Mouse (Mus musculus): ENCODE data around the gene Cdk19.
A peak's percentile ranks its signal among the peaks of the same experiment; 100 is the strongest.
"Not testable (repeated sequence)": the region's sequence is repeated elsewhere in the genome, so short reads cannot be mapped to it uniquely, and the experiment has no call there.

The Cdk19 gene

DNA sequence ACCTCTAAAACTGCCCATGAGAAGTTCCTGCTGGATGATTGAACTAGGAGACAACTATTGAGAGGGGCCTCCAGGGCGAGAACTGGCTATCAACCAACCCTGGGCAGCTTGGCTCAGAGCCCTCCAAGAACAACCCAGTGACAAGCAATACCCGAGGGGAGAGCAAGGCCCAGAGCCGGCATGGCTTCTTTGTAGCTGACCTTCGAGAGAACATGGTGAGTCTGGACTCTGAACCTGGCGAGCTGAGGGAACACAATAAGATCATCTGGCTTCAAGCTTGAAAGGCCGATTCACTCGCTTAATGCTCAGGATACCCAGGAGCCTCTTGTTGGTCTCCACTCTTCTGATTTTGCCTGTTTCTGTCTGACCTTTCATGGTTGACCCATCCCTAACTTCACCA, 151.8 kb downstream of the Cdk19 start:
- no peak for DNase-seq

DNA sequence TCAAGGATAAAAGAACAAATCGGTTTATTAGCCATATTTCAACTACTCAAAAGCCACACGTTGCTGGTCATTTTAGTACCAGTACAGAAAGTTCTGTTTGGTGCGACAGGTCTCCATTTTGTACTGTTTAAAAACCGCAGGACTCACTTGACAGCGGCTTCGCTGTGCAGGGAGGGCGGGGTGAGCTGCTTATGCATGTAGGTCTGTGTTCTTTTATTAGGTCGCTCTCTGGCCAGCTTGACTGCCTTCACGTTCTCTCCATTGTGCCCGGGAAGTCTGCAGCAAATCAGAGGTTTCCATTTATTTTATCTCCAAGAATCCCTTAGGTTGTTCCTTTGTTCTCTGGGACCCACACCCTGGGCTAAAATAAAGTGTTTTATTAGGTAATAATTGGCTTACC, 152.4 kb downstream of the Cdk19 start:
- no peak for DNase-seq

DNA sequence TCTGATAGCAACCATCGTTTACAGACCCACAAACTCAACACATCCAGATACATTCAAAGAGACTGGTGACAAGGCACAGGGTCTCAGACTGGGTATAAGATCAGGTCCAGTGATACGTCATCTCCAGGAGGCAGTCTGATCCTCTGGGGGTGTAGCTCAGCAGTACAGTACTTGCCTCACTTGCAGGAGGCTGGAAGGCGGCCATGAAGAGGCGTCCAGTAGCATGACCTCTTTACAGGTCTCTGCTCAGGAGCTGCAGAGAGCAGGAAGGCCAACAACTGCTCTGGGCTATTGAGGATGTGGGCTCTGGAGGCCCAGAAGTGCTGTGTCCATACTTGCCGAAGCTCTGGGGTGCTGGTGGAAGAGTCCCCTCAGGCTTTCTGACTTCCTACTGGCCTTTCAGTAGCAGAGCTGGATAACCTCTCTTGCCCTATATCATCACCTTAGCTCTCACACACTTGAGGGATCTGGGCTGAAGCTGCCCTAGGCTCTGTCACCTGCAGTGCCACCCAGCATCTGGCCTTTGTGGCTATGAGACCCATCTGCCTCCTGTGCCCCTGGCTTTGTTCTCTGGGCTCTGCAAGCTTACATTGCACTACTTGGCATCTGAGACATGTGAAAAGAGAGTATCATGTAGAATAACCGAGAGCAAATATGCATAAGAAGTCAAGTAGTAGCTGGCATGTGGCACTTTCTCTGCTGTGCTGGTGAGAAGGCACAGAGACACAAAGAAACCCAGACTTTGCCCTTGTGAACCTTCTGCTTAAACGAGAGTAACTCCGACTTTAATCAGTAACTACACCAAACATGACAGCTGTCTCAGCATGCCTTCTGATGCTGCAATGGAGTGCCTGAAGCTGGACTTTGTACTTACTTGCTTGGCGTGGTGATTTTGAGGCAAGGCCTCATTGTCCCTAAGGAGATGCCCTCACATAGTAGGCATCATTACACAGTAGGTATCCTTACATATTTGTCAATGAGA, 155.1 kb downstream of the Cdk19 start:
- DNase-seq = peak; percentile 34

DNA sequence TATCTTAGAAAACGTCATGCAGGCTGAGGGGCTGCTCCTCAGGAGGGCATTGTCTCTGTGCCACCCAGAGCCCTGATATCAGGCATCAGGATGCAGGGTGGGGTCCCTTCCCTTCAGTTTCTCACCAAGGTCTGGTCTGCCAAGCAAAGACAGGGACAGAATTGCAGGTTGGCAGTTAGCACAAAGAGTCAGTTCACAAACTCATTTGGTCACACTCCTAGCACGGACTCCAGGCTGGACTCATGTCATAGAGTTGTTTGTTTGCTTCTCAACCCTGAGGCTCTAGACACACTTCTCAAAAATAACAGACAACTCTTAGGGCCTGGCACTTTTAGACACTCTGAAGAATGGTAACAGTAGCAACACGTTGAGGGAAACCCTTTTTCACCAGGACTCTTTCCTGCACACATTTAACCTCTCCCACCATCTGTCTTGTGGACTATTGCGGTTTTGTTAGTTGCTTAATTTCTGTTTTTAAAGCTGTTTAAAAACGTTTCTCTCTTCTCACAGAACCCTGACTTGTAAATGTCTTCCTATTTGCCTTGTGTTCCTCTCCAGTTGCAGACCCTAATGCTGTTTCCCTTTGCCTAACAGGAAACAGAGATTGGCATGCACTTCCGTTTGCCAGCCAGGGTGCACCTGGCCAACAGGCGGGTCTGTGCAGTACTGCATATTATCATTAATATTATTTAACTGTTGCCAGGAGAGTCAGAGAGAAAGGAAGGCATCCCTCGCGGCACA, 158.1 kb downstream of the Cdk19 start:
- no peak for DNase-seq

DNA sequence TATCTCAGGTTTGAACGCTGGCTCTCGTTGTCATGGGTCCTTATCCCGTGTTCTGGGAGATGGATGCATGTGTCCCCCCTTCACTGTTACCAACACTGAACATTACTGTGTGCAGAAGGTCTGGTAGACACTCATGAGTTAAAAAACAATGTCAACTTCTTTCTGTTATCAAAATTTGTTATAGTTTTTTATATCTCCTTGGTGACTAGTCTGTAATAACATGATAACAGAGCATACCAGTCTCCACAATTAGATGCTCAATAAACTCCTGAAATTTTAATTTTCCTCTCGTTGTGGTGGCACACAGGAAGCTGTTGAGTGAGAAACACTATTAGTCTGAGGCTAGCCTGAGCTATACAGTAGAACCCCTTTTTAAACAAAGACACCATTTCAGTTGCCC, 159.1 kb downstream of the Cdk19 start:
- DNase-seq = no peak

DNA sequence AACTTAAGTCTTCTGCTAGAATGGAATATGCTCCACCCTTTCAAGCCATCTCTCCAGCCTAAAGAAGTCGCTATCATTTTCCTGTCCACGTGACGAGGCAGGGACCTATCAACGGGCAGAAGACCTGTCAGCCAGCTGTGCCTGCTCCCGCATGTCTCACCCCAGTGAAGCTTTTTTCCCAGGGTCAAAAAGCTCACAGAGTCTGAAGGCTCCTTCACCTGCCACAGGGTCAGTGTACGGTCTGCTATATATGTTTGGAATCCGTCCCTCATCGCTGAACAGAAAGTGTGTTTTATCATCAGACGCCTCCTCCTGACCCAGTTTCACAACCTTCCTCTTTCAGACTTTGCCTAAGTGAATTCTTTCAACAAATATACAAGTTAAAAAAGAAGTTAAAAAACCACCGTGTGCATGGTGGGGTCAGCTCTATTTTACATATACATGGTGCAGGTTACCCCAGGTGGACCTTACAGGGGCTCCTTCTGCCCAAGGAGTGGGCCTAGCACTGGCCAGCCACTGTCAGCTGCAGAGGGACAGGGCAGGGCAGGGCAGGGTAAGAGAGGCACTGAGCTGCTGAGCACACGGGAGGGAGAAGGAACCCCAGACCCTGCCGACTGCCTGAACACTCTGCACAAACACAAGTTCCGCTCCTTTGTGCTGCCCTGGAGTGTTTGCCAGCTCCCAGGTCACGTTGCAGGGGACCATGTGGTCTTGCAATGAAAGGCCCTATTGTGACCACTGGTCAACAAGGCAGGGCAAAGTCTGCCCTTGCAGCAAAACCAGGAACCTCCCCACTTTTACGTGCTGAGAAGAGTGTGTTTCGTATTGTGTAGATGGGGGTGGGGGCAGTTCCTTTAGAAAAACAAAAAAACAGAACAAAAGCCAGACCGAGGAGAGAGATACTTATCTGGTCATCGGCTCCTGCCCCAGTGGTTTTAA, 160.2 kb downstream of the Cdk19 start:
- DNase-seq = peak; percentile 54

DNA sequence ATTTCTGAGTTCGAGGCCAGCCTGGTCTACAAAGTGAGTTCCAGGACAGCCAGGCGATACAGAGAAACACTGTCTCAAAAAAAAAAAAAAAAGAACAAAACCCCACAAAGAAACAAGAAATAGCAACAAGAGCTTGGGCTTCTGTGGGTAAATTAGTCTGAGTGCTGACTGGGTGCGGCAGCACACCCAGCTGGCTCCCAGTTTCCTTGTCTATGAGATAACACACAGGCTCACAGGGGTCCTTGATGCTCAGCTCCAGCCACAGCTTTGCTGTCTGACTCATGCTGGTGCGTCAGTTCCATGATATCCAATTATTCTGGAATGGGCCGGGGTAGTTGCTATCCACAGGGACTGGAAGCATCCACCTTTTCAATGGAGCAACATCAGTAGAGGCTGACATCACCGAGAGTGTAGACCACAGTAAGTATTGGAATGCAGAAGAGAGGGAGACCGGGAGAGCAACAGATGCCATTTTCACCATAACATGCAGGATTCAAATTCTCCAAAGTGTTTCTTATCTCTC, 161.4 kb downstream of the Cdk19 start:
- no peak for DNase-seq

DNA sequence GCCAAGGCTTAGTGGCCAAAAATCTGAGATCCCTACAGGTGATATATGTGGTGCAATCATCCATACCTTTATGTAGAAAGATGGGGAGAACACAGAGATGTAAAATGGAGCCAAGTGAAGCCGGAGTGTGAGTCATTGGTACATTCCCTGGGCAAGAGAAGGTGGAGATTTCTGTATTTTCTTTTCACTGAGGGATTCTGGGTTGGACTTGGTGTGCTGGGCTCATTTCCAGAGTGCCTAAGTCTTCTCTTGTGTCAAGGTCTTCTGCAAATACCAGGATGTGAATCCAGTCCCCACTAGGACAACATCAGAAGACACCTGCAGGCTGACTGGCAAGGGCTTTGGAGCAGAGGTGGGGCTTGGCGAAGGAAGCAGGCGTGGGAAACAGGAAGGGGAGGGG, 163.4 kb downstream of the Cdk19 start:
- no peak for DNase-seq

DNA sequence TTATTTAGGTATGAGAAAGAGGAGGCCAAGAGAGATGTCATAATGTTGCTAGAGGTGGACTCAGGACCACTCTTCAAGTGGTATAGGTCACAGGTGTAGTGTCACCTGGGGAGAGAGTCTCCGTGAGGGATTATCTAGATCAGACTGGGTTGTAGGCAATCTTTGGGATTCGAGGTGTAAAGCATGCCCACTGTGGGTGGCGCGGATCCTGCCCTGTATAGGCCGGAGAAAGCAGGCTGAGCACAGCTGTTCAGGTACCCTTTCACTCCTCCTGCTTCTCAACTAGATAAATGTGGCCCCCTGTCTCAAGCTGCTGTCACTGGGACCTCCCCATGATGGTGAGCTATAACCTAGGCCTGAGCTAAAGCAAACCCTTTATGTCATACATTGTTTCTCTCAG, 171.0 kb downstream of the Cdk19 start:
- DNase-seq = no peak

DNA sequence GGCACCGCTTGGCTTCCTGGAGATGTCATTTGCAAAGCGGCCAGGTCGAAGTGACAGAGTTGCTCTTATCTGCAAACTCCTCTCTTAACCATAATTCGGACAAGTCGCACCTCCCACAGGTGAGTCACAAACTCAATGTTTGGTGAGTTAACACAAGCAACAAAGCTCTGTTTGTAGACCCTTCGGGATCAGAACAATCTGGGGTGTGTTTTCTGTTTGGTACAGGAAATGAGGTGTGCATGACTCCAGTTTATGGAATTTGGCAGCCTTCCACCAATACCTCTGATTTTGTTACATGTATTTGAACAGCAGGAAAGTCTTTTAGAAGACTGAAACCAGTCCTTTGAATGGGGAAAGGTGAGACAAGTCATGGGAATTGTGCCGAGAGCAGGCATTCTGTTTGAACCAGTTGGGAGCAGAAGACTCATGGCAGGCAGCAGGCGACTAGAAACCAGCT, 171.9 kb downstream of the Cdk19 start:
- no peak for DNase-seq

DNA sequence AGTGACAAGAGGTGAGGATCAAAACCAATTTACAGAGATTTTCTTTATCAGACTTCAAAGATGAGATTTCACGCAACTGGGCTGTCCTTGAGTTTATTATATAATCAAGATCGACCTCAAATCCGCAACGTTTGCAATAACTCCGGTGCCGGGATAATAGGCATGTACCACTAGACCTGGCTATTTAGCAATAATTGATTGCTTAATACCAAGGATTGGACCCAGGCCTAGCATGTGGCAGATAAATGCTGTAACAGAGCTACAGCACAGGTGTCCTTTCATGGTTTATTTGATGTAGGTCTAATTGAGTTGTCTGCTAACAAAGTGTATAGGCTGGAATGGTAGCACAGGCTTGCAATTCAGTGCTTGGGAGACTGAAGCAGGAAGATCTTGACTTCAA, 172.8 kb downstream of the Cdk19 start:
- DNase-seq = no peak

DNA sequence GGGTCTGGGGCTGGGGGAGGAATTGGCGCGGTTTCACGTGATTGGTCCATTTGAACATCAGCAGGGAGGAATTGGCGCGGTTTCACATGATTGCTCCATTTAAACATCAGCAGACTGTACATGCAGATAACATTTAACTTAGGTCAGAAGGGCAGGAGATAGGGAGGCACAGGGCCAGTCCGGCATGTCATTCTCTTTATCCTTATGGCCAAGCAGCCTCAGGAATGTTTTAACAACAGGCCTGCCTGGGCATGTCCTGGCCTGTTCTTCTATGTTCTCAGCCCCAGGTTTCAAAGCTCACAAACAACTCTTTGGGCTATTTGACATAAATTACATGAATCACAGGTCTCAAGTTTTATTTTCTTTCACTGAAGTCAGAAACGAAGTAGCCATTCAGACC, 173.6 kb downstream of the Cdk19 start:
- not testable (repeated sequence) for DNase-seq

DNA sequence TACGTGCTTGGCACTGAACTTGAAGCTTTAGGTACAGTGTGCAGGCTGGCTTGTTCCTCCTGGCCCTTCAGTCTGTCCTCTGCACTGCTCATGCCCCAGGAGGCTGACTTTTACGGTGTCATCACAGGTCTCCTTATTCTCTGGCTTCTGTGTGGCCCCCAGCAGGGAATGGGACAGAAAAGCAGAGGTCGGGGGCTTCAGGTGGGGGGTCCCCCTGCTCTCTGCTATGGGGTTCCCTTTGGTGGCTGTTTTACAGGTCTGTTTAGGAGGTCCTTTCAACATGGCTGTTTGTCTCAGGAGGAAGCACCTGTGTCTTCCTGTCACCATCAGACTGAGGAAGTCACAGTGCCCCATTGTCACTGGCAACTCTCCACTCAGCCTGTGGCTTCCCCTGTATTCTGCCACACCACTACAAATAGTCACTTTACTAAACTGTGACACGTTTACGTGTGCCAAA, 175.9 kb downstream of the Cdk19 start:
- DNase-seq = peak; percentile 6

DNA sequence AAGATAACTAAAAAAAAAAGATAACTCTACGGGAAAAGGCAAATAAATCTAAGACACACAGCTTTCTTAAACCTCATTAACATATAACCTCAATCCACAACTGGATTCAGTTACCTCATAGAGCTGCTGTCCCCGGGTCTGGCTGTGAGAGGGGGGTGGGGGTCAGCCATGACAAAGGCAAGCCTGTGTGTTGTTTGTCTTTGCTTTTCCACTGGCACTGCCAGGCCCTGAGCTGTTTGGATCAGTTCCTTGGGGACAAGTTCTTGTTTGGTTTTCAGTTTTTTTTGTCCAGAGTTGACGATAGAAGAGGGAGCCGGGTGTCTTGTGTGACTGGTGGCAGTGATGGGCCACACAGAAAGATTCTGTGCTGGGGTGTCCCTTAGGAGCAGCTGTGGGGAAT, 177.1 kb downstream of the Cdk19 start:
- peak; percentile 7 for DNase-seq

DNA sequence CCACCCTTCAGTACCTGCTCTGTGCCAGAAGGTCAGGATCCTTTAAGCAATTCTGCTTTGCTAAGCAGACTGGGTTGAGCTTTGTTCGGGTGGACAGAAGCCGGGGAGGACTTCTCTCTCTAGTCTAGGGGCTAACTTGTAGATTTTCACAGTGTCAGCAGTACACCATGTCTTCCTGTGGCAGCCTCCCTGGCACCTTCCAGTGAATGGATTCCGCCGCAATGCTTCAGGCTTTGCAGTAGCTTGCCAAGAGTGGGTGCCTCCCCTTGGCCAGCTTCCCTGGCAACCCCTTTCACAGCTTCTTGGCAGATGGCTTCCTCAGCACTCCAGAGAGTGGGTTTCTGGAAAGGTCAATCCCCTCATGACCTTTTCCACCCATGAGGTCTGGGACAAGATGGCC, 180.2 kb downstream of the Cdk19 start:
- peak; percentile 65 for DNase-seq

DNA sequence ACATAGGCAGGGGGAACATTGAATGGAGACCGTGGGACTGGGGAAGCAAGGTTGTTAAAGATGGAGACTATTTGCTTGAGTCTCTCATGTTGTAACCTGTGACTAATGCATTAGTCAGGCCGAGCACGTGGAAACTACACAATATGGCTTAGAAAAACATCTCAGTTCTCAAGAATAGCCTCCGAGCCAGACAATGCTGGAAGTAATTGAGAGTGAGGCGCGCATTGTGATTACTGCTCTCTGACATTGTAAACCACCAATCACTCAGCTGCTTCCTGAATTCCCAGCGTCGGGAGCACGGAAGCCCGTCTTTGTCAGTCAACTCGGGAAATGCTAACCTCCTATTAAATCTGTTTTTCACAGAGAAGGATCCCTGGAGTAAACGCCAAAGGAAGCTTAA, 182.2 kb downstream of the Cdk19 start:
- peak; percentile 44 for DNase-seq

DNA sequence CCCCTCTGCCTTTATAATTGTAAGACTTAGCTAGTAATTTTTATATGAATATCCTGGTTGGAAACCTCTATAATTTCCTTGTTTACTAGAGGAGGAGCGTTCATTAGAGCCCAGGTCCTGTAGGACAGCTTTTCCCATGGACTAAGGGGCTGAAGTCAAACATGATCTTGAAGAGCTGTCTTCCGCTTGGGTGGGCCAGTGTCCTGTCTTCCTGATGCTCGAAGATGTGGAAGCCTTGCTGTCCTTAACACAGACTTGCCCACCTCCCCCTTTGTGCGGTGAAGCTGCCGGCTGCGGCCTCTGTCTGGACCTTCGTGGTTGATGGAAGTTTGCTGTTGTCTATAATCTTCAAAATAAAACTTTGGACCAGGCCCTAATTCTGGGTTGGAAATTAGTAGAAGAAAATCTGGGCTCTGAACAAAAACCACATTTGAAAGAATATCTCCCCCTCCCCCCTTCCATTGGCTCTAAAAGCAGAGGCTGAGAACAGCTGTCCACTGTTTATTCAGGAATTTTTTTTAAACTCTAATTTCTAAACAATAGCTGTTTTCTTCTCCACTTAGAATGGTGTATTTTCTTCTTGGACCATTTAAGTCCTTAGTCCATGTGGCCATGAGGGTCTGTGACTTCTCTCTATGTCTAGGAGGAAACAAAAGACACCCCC, 184.1 kb downstream of the Cdk19 start:
- peak; percentile 43 for DNase-seq

DNA sequence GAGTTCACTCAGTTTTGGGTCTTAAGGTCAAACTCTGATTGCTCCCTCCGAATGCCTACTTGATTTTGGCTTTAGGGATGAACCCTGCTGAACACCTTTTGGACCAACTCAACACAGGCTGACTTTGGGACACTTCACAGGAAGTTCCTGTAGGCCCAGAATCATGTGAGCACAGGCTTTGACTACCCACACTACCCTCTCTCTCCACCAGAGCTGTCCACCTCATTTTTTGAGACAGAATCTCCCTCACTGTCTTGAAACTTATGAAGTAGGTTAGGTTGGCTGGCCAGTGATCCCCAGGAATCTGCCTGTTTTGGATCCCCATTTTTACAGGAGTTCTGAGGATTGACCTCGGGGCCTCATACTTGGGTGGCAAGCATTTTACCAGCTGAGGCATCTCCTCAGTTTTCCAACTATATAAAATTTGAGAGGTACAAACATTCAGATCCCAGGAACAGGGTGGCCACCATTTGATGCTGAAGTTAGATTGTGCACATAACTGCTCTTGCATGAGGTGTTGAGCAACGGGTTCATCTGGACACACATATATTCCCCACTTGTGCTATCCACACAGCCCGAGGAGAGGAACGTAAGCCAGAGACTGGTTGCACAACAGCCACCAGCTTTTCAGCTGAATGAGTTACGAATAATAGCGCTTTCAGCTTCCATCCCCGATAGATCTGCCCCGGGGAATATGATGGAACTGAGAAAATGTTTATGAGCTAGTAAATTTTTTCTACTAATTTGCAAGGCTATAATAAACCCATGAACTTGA, 184.9 kb downstream of the Cdk19 start:
- no peak for DNase-seq

DNA sequence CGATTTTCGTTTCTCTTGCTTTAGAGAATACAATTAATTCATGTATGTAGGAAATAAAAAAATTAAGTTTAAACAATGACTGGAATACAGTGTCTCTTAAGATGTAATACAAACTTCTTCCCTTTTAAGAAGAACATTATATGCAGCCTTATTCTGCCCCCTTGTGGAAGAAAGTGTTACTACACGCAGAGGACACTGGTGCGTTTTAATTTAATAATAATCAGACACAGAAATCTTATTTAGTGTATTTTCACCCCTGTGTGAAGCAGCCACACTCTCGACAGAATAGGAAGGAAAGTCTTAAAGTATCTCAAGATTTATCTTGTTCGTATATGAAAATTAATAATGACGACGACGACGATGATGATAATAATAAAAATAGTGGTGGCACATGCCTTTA, 185.6 kb downstream of the Cdk19 start:
- peak; percentile 72 for DNase-seq

DNA sequence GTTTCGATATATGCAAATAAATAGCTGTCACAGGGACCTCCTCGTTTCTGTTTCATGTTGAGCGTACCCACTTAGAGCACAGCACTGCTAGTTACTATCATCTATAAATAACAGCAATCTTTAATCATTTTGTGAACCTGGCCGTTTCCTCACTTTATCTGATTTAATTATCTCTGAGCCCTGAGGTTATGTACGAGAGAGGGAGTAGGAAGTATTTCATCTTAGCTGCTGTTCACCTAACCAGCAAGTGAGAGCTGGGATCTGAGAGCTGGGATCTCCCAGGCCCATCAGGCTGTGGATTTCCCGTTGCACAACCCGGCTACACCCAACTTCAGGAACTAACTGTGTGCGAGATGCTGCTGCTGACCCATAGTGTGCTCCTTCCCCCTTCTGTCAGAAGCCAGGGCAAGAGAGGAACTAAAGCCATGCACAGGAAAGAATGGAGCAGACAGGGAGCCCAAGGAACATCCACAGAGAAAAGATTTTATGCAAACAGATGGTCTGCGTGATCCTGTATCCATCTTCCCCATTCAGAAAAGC, 186.3 kb downstream of the Cdk19 start:
- DNase-seq = no peak

DNA sequence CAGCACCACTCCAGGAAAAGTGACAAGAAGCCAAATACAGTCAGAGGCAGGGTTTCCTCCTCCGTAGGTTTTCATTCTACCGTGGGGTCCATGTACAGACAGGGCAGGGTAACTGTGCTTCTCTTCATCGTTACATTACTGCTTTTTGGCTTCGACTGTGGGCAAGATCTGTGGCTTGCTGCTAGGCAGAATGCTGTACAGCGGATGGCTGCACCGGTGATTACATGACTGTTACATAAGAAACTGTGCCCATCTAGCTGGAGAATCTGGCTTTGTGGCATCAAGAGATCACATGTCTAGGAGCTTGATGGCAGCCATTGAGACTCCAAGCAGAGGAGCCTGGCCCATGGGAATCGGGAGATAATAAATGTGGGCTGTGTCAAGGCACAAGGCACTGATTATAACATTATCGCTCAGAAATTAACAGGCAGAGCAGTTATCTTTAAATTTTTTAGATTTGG, 187.0 kb downstream of the Cdk19 start:
- no peak for DNase-seq

Measured in kidney, postnatal 10 days (tissue).